Mouse (Mus musculus): Measurements from ENCODE around the gene Rbms1.

The Rbms1 gene

DNA sequence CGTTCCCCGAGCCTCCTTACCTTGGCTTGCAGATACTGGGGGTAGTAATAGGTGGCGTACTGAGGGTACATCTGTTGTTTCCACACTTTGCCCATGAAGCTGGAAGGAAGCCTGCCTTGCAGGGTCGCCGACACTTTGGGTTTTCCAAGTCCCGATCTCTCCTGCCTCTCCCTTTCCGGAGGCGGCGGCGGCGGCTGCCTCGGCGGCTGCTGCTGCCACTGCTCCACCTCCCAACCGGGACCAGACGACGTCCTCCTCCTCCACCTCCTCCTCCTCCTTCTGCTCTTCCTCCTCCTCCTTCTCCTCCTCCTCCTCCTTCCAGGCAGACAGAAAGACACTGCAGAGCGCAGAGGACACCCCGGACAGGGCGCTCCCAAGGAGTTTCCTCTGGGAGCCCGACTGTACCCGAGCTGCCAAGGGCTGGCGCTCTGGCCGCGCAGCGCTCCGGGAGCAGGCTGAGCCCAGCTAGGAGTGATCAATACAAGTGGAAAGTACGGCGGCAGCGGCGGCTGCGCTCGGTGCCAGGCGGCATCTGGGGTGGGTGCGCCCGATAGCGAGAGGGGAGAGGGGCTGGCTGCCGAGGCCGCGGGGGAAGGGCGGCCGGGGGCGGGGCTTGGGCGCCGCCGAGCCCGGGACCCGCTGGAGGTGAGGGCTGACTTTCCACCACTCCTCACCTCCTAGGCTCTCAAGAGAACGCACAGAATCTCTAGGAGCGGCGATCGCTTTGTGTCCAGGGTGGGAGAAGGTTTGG is at the start of gene Rbms1:
TSS of gene Rbms1 (minus strand) at position 522 of the 751 bp plus-strand sequence.
- DNase-seq (ENCODE audit: low read depth): peak; percentile 25

DNA sequence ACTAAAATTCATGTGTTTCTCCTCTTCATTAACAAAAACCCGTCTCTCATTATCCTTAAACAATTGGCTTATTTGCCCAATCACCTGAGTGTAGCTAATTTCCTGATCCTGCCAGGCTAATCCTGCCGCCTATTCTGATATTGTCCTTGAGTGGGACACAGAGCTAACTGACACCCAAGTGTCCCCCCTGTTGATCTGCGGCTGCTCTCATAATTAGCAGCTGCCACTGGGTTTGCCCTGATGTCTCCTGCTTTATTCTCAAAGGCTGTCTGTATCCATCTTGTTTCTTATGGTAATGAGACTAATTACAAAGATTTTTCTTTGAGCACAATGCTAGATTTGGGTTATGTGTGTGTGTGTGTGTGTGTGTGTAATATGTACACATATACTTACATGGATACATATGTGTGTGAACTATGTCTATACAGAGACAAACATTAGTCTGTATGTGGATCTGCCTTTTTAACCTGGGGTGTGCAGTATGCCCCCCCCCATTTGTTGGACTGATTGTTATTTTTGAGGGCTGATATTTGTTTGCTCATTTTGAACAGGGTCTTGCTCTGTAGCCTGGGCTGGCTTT is 49.3 kb upstream of the Rbms1 start:
- no peak for DNase-seq (ENCODE audit: low read depth)

DNA sequence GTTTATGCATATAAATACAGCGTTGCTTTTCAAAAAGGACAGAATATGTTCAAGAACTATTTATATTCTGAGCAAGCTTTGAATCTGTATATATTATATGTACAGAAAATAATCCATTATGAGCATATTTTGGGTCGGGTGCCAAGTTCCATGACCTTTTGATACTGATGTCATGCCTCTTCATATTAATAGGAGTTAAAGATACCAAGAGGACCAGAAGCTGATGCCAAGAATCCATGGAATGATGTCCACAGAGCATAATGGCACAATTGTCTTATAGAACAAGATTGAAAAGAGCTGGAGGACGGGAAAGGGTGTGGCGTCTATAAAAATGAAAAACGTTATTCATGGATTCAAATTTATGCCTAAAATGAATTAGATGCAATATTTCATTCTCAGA is 23.3 kb upstream of the Rbms1 start:
- no peak for DNase-seq (ENCODE audit: low read depth)

DNA sequence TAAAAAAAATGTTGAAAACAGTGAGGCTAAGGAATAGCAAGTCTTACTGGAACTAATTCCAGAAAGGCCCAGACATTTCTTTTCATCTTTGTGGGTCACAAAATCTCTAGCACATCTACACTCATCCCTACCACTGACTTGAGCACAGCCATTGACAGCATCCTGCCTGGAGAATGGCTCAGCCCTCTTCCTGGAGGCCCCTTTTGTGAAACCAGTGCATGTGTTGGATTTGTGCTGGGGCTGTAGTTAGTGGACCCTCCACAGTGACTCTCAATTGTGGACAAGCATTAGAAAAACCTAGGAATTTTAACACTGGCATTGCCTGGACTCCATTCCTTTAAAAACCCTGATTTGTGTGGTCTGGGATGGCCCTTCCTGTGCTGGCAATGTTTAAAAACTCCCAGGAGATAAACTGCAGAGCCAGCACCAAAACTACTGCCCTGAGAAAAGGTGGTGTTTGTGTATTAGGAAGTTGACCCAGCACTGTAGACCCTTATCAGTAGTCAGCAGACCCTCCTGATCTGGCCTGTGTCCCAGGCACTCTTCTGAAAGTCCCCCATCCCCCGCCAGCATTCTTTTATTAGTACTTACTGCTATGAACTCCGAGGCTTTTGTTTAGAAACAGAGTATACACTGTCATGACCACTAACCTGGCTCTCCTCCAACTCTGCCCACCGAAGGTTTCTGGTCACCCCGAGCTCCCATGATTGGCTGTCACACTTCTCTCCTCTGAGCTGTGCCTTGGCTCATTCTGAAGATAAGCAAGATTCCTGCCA is 15.7 kb upstream of the Rbms1 start:
- DNase-seq (ENCODE audit: low read depth): no peak

DNA sequence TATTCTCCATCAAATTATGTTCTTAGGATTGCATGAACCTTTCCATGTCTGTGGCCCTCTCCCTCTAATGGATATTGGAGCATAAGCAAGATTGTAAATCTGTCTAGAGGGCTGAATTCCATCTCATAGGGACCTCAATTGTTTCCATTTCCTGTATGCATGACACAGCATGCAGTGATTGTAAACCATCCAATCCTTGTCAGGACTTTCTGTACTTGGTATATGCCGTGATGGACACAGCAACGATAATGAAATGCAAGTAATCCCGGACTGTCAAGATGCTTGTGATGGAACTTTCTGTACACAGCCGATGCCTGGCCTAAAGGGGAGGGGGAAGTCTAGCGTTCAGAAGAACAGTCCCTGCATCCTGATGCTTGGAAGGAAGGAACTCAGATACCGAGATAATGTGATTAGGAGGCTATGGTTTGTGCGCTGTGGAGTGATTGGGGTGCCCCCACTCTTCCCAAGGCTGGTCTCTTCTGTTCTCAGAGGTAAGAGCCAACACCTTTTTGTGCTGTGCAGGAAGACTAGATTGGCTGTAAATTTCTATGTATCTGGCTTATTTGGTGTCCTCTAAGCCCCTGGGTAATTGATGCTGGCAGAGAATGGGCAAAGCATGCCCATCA is 9.3 kb upstream of the Rbms1 start:
- DNase-seq (ENCODE audit: low read depth): no peak

DNA sequence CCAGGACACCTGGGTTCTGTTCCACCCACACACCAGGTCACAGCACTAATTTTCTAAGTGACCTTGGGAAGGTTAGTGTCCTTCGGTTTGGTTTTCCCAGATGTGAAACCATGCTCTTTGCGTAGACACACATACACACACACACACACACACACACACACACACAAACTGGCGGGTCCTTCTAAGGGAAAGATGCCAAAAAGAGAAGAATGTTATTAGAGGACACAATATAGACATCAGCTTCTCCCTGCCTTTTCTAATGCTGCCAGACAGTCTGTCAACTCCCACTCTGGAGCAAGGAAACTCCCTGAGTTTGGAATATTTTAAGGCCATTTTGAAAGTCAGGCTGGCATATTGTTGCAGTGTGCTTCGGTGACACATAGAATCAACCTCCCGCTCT is 624 bp upstream of the Rbms1 start:
- DNase-seq (ENCODE audit: low read depth): peak; percentile 3

DNA sequence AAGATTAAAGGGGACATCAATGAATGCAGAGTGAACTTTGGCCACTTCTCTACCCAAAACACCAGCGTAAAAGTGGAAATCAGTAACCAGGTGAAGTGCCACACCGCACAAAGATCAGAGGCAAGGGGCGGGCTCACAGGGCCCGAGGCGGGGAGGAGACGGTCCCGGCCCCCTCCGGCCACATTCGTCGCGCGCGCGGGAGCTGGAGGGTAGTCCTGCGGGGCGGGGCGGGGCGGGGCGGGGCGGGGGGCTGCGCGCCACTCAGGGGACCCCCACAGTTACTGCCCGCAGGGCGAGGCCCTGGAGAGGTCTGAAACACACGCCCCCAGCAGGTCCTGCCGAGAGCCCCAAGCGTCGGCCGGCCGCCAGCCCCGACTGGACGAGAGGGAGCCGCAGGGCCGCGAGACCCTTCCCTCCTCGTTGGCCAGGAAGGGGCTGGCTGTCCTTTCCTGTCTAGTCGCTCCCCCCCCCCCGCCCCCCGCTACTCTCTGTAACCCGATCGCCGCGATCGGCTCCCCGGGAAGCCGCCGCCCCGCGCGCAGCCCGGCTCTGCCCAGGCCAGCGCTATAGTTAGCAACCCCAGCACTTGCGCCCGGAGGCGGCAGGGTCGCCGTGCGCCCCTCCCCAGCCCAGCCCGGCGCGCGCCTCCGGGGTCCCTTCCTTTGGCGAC is 856 bp downstream of the Rbms1 start:
- peak; percentile 23 for DNase-seq (ENCODE audit: low read depth)

DNA sequence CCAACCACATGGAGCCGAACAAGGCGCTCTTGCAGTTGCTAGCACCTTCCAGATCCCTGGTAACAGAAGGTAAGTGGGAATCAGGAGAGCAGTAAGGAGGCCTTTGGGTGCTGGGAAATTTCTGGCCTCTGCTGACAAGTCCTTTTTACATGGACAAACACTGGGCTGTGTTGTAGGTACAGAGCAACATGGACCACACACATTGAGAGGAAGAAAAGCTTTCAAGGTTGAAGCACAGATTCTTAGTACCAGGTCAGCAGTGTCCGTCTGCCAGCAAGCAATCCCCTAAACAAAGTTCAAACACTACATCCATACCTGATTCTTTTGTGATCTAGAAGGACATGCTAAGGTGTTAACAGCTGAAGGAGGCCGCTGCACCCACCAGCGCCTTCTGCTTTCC is 1.7 kb downstream of the Rbms1 start:
- DNase-seq (ENCODE audit: low read depth): no peak

DNA sequence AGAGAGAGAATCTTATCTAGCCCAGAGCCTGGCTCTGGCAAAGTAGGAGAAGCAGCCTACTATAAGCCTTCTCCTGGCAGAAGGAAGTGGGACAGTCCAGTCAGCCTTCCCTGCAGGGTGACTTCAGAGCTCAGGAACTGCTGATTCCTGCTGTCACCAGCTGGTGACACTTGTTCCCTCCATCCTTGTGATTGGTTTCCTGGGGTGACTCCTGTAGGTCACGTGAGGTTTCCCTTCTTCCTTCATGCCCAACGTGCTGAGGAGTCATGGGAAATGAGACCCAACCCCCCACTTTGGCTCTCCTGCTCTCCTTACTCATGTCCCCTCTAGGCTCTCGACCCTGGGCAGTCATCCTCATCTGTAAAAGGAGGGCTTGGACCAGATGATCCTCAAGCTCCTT is 14.8 kb downstream of the Rbms1 start:
- no peak for DNase-seq (ENCODE audit: low read depth)

DNA sequence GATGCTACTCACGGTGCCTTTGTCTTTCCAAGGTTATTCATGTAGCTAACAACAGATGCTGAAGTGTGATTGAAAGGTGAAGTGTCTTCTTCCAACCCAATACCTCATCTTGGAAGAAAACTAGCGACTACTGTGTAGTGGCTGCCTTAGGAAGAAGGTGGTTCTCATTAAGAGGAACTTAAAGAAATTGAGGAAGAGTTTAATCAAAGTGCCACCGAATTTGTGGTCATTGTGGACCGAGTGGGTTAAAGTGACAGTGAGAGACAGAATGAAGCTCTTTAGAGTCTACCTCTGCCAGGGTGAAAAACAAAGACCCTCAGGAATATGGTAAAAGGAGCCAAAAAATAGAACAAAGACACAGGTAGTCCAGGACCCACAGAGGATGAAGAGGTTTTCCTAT is 15.2 kb downstream of the Rbms1 start:
- no peak for DNase-seq (ENCODE audit: low read depth)

DNA sequence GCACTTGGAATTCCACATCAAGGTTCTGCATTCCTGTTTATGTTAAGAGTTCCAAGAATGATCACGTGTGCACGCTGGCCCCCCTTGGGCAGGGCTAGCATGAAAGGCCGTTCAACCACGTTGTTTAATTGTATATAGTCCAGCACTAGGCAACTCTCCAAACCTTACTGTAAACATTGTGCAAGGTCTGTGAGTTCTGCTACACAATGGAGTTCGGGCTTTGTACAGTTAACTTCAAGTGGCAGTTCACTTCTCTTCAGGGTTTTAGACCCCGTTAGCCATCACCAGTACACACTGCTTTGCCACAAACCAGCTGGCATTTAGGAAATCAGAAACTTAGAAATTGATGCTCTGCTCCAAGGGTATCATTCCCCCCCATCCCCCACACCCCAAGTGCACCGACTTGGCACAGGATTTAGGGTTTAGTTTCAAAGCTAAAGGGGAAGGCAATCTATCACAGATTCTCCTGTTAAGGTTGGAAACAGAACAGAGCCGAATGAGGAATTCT is 22.5 kb downstream of the Rbms1 start:
- DNase-seq (ENCODE audit: low read depth): no peak

DNA sequence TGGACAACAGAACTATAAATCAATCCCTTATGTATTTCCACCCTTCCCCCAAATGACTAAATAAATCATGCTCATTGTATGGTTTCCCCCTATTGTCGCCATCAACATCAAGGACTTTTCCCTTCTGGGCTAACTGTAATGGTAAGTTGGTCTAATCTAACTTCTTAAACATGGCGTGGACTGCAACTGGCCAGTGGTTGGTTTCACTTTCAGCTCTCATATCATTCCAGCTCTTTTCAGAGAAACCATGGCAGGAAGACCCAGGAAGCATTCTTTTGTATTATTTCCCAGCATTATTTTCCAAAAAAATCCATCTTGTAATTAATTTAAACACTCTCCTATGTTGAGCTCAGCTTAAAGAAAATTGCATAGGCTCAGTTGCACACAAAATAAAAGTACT is 23.0 kb downstream of the Rbms1 start:
- no peak for DNase-seq (ENCODE audit: low read depth)

DNA sequence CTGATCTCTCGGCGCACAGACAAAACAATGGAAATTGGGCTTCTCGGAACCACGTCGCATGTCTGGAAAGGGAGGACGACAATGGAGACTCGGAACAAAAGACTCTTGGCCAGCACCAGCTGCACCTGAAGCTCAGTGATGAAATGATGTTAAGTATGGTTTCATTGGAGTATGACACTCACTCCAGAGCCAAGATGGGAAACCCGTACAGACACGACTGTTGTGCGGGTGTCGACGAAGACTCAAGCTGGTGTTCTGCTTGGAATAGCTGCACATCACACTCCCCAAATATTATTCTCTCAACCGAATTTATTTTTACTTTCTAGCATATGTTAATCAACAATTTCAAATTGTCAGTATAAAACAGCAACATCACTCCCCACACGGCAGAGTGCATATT is 26.1 kb downstream of the Rbms1 start:
- no peak for DNase-seq (ENCODE audit: low read depth)

DNA sequence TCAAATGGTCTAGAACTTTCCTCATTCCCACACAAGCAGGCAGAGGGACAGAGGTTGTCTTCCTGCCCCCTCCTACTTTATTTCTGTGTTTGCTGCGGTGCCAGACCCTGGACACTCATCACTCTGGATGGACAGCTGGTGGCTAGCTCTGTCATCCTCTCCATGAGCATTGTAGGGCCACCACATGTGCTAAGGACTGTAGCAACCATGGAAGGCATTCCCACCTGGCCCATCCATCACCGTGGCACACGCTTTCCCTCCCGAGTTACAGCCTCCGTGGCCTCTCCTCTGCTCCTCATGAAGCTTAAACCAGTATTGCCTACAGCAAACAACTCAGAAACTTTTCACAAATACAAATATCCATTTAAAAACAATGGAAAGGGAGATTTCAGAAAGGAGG is 34.0 kb downstream of the Rbms1 start:
- no peak for DNase-seq (ENCODE audit: low read depth)

DNA sequence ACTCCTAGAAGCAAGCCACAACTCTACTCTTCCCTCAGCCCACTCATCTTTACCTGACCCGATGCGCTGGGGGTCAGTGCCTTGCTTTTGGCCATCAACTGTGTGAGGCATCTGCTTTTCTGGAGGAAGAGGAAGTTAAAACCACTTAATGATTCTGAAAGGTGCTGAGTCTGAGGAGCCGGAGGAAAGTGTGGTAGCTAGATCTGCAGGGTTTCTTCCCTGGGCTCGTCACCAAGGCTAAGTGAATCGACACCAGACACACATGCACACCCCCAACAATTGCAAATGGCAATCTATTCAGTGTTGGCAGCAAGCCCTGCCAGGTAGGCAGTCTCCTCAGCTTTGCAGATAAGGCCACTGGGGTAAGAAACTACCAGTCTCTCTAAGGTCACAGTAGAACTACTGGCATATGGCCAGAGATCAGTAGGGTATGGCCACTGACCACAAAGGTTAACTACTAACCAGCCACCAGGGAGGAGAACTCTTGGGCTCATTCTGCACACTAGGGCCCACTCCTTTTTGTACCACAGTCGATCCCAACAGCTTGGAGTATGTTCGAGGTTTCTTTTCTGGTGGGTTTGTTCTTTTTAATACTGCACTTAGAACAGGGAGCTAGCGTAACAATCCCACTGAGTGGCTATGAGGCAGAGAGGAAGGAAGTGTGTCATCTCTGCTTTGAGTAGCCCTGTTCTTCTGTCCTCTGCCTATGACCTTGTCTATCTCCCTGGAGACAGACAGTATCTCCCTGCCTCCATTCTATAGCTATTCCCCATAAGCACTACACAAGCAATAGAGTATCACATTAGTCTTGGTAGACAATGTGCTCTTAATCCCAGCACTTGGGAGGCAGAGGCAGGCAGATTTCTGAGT is 34.9 kb downstream of the Rbms1 start:
- no peak for DNase-seq (ENCODE audit: low read depth)

DNA sequence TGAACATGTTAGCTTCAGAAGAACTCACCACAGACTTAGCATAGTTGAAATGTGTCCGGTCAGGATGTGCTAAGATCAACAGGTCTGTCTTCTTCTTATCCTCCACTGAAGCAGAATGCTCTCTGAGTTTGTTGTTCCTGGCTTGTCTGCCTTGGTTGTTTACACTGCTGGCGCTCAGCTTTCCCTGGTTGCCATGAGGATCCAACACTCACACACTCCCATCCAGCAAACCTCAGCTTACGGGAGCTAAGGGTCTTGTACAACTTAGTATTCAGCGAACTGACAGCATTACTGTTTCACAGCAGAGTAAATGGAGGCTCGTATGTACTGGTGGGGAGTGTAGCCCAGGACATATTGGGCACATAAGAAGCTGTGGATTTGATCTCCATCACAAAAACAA is 37.9 kb downstream of the Rbms1 start:
- DNase-seq (ENCODE audit: low read depth): no peak

DNA sequence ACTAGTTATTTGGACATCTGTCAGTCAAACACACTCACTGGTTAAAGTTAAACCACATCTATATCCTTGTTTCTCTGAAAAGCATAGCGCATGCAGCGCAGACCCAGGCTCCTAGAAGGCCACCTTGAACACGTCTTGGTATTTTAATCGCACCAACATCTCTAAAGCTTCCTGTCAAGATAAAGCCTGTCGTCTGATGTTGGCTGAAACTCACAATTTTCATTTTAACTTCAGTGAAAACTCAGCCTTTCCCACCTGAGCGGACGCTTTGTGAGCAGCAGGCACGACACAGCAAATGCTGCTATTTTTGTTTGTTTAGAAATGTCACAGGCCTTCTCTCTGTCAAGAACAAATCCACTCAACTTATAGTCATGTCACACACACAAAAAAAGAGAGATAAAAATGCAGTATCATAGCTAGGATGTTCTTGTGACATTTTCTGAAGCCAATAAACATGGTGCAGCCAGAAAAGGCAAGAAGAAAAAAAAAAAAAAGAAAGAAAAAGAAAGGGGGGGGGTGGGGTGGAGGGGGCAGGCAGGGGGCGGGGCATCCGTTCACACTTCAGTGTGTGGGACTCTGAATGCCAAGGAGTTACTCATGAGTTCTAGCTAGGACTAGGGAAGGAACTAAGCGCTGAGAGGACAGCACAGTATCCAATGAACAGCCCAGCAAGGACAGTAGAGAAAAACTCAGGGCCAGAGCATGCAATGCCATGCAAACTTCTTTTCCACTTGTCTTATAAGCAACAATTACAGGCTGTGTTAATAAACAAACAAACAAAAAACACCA is 39.0 kb downstream of the Rbms1 start:
- DNase-seq (ENCODE audit: low read depth): peak; percentile 53

DNA sequence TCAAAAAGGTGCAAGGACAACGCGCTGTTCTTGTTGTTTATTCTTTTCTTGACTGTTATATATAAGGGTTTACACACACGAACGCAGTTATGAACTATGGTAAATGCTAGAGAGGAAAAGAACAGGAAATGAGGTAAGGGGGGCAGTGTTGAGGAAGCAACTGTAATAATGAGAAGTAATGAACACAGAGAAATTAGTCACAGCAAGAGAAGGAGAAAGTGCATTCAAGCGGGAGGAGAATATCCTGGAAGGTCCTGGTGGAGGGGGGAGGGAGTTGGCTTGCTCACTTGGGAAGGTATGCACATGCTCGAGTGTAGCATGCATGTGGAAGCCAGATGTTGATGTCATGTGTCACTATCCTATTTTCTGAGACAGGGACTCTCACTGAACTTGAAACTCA is 39.9 kb downstream of the Rbms1 start:
- peak; percentile 40 for DNase-seq (ENCODE audit: low read depth)

DNA sequence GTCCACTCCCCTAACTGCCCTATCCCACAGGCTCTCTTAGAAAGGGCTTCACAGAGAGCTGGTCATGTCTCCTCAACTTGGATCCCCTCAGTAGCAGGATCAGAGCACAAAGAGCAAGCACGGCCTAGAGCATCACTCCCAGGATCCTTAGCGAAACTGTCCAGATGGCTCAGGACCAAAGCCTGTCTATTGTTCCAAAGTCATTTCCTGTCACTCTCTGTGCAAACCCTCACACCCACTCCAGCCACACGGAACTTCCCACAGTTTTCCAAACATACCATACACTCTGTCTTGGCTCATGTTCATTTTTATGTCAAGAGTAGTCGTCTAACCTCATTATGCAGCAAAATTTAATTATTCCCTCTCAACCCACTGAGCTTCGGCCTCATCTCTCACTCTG is 40.6 kb downstream of the Rbms1 start:
- DNase-seq (ENCODE audit: low read depth): no peak

DNA sequence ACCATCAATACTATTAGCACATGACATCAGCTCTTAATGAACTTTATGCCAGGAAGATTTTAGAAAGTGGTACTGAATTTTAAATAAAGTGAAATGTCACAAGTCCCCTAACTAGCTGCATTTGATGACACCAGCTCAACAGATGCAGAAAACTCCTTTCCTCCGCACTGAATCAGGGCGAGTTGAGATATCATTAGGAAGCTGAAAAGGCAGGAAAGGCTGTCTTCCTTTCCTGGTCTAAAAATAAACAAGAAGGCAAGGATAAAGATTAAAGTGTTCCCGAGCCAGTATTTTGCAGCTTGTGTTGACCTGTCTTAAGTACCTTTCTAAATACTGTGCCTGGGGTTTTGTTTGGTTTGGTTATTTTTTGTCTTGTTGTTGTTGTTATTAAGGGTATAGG is 42.9 kb downstream of the Rbms1 start:
- no peak for DNase-seq (ENCODE audit: low read depth)

Data from induced T-regulatory cell, adult 2 months (primary cell).